Mouse (Mus musculus): ENCODE data around the gene Fam133b. TPM values are rescaled to one million over a fixed set of nuclear protein-coding genes. Genes with fewer than 3 reads are reported as not detected.

Gene Fam133b
- 9.1 and 16.1 TPM in 2 replicates for polyA plus RNA-seq (2012; ENCODE audit: insufficient read depth, insufficient read length, missing spikeins)

DNA sequence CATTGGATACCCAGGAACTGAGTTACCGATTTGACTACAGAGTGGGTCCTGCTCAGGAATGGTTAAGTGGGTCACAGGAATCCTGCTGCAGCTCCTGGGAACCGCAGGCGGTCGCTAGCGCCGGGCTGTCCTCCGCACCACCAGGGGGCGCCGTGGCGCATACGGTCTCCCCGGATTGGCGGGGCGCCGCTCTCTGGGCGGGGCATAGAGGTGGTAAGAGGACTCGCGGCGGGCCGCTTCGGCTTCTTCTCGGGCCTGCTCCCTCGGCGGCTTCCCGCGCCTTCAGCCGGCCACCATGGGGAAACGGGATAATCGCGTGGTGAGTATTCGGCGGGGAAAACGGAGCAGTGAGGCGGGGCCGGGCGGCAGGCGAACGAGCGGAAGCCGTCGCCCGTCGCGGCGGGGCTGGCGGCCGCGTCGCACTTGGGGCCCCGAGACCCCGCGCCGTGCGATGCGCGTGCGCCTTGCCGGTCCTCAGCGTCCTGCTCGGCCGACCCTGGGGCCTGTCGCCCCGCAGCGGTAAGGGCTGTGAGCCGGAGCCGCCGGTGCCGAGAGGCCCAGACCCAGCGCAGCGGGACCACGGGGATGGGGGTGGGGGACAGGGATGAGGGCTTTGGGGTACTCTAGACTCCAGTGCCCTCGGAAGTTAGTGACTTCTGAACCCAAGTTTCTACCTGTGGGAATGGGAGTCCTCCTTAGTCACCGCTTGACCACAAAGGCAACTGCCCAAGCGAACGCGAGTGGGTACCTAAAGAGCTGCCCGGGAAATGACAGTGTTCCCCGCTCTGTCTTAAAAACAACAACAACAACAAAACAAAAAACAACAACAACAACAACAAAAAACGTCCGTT lies at the start of gene Fam133b:
TSS of gene Fam133b (plus strand) at position 205 of the 851 bp plus-strand sequence.
- Histone ChIP-seq H3K4me1 (ENCODE audit: control insufficient read depth, insufficient read depth, insufficient read length, low read length) (peaks cover 4% of the 10 kb centered on the region), H3K27ac (replicated peaks; ENCODE audit: low read depth, low read length) (peak within 1 kb of the TSS; percentile 80), H3K4me3 (ENCODE audit: insufficient read depth, low read depth, low read length) (peak within 1 kb of the TSS; percentile 98)

DNA sequence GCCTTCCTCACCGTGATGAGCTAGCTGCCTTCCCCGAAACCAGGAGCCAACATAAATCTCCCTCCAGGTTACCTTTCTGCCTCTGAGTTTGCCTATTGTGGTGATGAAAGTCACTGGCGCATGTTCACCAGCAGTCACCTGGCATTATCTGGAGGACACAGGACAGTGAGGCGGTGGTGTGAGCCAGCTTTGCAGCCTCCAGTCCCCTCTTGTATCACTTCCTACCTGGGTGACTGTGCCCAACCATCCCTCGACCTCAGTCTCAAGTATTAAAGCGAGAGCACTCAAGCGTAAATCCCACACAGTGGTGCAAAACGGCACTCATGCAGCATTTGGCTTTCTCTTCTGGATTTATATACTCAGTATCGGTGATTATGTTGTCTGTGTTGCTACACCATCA lies 49.7 kb upstream of the Fam133b start:
- Histone ChIP-seq H3K4me1 (ENCODE audit: control insufficient read depth, insufficient read depth, insufficient read length, low read length) (peaks cover 15% of the 10 kb centered on the region; the same call in 1 of the 2 replicates), H3K27ac (replicated peaks; ENCODE audit: low read depth, low read length) (no peak overlapping the region), H3K4me3 (ENCODE audit: insufficient read depth, low read depth, low read length) (no peak overlapping the region)

DNA sequence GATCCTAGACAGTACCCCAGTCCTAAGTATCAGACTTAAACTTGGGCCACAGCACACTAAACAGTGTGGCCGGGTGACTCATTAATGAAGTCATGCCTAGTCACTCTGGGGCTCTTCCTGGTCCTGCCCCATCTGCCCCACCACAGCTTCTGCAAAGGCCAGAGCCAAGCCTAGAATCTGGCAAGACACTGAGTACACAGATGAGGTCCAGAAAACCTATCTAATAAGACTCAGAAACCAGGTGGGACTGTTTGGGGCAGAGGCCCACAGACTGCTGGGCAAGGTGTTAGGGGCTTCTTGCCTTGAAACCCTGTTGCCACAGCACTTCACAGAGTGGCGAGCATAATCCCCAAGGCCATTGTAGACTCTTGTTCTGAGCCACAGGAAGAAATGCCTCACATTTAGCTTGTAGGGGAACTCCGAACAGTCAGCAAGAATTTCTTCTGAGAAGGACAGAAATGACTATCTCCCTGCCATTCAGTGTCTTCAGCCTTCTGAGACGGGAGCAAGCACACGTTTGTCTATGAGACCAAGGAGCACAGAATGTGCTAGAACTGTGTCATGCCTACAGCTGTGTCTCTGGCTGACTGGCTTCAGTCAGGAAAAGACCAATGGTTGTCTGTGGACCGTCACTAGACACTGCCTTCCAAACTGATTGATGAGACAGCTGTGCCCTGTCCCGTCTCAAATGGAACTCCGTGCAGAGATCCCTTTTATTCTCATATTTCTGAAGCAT lies 49.0 kb upstream of the Fam133b start:
- peak overlapping the region; percentile 8; the same call in 1 of the 2 replicates for H3K27ac ChIP-seq (replicated peaks; ENCODE audit: low read depth, low read length)
- peaks cover 15% of the 10 kb centered on the region; the same call in 1 of the 2 replicates for H3K4me1 ChIP-seq (ENCODE audit: control insufficient read depth, insufficient read depth, insufficient read length, low read length)
- H3K4me3 ChIP-seq (ENCODE audit: insufficient read depth, low read depth, low read length): no peak overlapping the region

DNA sequence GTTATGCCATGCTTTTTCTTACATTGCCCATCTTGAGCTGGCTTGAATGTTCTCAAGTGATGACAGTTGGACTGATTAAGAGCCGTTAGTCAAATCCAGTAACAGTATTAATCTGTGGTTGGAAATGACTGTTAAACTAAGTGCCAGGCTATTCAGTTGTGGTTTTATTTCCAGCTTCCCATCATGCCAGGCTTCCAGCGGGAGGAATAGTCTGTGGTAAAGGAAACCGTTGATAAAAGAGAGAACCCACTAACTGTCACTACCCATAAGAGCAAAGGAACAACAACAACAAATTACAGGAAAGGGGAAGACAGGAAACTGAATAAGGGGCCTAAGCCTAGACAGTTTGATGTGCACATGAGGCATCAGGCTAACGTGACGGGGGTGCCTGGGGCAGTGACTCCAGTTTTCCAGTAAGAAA lies 46.1 kb upstream of the Fam133b start:
- Histone ChIP-seq H3K4me3 (ENCODE audit: insufficient read depth, low read depth, low read length) (no peak overlapping the region), H3K4me1 (ENCODE audit: control insufficient read depth, insufficient read depth, insufficient read length, low read length) (peaks cover 18% of the 10 kb centered on the region), H3K27ac (replicated peaks; ENCODE audit: low read depth, low read length) (no peak overlapping the region)

DNA sequence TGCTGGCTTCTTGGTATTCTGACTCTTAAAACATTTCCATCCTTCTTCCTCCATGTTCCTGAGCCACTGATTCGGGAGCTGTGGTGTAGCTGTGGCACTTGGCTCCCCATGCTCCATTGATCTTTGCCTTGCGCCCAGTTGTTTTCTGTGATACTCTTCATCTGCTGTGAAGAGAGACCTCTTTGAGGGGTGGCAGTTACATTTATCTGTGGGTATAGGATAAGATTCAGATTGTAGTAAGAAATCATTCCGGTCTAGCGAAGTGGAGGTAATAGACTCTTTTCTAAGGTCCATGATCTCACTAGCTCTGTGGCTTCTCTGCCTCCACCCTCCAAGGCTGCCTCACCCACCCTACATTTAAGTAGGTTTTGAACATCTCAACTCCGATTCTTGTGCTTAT lies 43.3 kb upstream of the Fam133b start:
- H3K27ac ChIP-seq (replicated peaks; ENCODE audit: low read depth, low read length): no peak overlapping the region
- H3K4me1 ChIP-seq (ENCODE audit: control insufficient read depth, insufficient read depth, insufficient read length, low read length): peaks cover 15% of the 10 kb centered on the region
- H3K4me3 ChIP-seq (ENCODE audit: insufficient read depth, low read depth, low read length): no peak overlapping the region

DNA sequence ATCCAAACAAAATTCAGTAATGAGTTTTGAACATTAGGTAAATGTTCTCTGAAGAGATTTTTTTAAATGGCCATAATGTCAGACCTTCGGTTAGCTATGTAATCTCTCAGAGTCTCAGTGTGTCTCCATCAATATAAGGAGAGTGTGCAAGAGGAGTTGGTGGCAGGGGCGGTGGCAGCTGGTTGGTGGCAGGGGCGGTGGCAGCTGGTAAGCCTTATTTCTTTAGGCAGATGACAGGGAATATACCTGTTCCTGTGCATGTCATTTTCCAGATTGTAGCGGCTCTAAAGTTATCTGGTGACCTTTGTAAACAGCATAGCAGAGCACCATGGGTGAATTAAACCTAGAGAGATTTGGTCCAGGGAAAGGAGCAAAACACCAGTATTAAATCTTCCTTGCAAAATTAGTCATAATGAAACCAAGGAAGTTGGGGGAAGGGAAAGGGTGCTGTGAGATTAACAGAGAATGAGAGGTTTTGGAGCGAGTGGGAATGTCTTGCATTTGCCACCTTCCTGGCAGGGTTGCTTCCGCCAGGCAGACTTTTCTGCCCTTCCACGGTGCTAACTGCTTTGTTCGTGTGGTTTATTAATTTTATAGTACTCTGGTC lies 42.6 kb upstream of the Fam133b start:
- Histone ChIP-seq H3K4me3 (ENCODE audit: insufficient read depth, low read depth, low read length) (no peak overlapping the region), H3K27ac (replicated peaks; ENCODE audit: low read depth, low read length) (peak overlapping the region; percentile 22; the same call in 1 of the 2 replicates), H3K4me1 (ENCODE audit: control insufficient read depth, insufficient read depth, insufficient read length, low read length) (peaks cover 15% of the 10 kb centered on the region)

DNA sequence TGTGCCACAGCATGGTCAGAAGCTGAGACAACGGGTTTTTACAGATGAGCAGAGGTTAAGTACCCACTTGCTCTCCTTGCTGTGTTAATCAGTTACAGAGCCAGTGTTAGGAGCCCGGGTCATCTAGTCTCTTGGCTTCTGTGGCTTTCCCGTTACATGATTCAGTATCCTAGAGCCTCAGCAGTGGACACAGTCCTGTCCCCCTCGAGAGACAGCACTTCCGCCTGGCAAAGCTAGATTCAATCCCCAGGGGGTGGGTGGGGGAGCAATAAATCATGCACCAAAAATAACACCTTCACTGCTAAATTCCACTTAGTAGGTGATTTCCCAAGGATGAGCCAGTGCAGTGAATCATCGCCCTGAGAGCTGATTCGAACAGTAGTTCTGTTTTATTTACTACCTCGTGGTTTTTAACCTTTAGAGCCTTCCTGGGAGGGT lies 42.0 kb upstream of the Fam133b start:
- H3K27ac ChIP-seq (replicated peaks; ENCODE audit: low read depth, low read length): peak overlapping the region; percentile 22; the same call in 1 of the 2 replicates

DNA sequence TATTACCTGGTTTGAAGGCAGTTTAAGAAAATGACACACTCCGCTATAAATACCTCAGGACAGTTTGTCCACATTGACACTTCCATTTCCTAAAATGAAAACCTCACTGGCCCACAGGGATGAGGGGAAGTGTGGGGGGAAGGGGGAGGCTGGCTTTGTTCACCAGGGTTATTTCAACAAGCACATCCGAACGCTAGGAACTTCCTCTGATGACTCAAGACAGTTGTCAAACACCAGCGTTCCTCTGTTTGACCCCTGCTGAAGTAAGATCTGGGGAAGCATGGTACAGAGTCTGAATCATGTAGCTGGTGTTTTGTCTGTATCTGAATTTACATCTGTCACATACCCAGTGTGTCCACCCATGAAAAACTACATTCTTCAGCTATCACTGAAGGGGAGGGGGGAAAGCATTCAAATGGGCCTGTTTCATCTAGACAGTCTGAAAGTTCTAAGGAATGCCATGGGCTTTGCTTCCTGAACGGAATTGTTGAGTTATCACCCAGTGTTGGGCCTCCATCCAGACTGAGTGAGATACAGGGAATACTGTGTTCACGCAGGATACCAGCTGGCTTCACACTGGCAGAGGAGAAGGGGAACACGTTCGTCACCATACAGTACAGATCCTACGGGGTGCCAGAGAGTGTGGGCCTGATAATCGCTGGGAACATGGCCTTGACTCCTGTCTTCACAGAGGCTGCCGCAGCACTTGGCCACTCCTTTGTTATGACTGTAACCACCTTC lies 40.9 kb upstream of the Fam133b start:
- Histone ChIP-seq H3K4me1 (ENCODE audit: control insufficient read depth, insufficient read depth, insufficient read length, low read length) (peaks cover 15% of the 10 kb centered on the region), H3K4me3 (ENCODE audit: insufficient read depth, low read depth, low read length) (no peak overlapping the region), H3K27ac (replicated peaks; ENCODE audit: low read depth, low read length) (peak overlapping the region; percentile 28; the same call in 1 of the 2 replicates)

More for the DNA sequence above, 42.0 kb upstream of the Fam133b start:
- Histone ChIP-seq H3K4me3 (ENCODE audit: insufficient read depth, low read depth, low read length) (no peak overlapping the region), H3K4me1 (ENCODE audit: control insufficient read depth, insufficient read depth, insufficient read length, low read length) (peaks cover 15% of the 10 kb centered on the region)

DNA sequence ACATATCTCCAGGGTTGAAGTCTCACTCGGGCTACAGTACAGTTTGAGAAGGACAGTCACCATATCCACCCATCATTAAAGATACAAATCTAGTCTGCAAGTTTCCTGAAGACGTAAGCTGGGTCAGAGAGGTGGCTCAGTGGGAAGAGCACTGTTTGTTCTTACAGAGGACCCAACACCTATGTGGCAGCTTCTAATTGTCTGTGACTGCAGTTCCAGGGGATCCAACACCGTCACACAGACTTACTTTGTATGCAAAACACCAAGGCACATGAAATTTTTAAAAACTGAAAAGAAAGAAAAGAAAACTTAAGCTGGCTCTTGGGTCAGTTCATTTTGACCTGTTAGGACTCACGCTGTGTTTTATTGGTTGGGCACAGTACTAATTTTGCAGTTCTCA lies 40.3 kb upstream of the Fam133b start:
- Histone ChIP-seq H3K4me1 (ENCODE audit: control insufficient read depth, insufficient read depth, insufficient read length, low read length) (peaks cover 15% of the 10 kb centered on the region), H3K27ac (replicated peaks; ENCODE audit: low read depth, low read length) (peak overlapping the region; percentile 28; the same call in 1 of the 2 replicates)

DNA sequence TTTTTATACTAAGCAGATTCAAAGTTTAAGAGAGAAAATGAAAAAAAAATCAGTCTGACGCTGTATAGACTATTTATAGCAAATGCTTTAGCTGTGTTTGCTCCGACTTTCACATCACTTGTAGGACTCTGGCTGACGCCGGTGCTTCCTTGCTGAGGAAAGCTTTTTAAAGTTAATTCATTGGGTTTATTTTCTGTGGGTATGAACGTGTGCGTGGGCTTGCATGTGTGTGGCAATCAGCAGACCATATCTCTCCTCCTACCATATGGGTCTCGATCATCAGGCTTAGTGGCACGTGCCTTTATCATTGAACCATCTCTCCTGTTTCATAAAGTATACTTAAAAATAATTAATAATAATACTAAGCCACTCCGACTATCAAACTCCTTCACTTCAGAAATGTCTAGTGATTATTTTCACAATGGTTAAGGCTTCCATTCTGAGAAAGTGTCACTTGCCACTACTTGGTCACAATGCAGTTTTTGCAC lies 39.8 kb upstream of the Fam133b start:
- peaks cover 15% of the 10 kb centered on the region for H3K4me1 ChIP-seq (ENCODE audit: control insufficient read depth, insufficient read depth, insufficient read length, low read length)
- H3K4me3 ChIP-seq (ENCODE audit: insufficient read depth, low read depth, low read length): no peak overlapping the region
- no peak overlapping the region for H3K27ac ChIP-seq (replicated peaks; ENCODE audit: low read depth, low read length)

More for the DNA sequence above, 40.3 kb upstream of the Fam133b start:
- H3K4me3 ChIP-seq (ENCODE audit: insufficient read depth, low read depth, low read length): no peak overlapping the region

DNA sequence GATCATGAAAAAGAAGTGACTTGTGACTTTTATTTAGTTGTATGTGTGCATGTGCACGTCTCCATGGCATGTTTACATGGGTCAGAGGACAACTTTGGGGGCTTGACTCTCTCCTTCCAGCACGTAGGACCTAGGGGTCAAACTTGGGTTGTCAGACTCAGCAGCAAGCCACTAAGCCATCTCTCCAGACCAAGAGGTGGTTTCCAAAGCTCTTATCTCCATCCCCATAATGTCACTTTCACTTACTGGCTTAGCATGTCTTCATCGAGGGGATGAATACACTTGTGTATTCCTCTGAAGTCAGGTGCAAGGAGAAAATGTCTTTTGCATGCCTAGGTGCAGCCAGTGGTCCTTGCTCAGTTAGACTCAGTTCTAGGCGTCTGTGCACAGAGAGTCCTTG lies 39.2 kb upstream of the Fam133b start:
- Histone ChIP-seq H3K4me3 (ENCODE audit: insufficient read depth, low read depth, low read length) (no peak overlapping the region), H3K4me1 (ENCODE audit: control insufficient read depth, insufficient read depth, insufficient read length, low read length) (peaks cover 15% of the 10 kb centered on the region), H3K27ac (replicated peaks; ENCODE audit: low read depth, low read length) (no peak overlapping the region)

DNA sequence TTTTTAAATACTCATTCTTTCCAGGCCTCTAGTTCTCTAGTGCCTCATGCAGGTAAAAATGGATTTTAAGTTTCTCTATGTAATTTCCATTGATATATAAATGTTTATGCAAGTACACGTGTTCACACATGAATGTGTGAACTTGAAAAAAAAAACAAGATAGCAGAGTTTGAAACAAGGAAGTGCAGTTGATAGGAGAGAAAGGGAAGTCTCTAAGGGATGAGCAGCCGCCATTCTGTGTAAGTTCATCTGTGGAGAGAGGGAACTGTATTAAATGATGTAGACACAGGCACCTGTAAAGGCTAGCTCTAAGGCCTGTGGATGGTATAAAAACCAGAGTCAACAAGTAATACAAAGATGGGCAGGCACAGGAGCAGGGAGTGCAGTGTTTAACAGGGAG lies 38.1 kb upstream of the Fam133b start:
- Histone ChIP-seq H3K4me1 (ENCODE audit: control insufficient read depth, insufficient read depth, insufficient read length, low read length) (peaks cover 15% of the 10 kb centered on the region), H3K4me3 (ENCODE audit: insufficient read depth, low read depth, low read length) (no peak overlapping the region), H3K27ac (replicated peaks; ENCODE audit: low read depth, low read length) (no peak overlapping the region)

DNA sequence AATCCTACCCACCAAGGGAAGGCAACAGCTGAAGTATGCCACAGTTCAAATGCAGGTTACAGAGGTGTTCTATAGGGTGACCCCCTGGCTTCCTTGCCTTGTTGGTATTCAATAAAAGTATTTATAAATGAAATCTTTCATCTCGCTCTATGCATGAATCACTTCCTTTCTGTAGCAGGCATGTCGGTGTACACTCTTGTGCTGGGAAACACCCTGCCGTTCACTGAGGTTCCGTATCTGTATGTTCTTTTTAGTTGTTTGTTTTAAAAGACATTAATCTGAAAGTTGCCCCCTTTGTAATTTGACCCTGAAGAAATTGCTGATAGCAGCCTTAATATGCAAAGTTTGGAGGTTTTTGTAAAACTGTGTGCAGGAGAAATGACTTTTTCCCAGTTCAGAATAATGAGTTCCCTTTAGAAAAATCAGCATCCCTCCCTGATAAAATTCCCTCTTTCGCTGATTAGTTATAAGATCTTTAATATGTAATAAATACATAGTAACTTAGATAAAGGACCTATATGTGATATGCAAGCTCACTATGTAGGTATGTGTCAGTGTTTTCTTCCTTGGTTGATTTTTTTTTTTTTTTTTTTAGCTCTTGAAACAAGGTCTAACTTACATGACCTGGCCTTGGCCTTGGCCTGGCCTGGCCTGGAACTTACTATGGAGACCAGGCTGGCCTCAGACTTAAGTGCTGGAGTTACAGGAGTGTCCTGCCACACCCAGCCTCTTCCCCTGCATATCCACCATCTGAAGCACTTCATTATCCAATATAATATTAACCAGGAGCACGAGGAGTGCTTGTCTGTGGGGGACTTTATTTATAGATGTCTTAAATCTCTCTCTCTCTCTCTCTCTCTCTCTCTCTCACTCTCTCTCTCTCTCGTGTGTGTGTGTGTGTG lies 34.9 kb upstream of the Fam133b start:
- Histone ChIP-seq H3K4me3 (ENCODE audit: insufficient read depth, low read depth, low read length) (no peak overlapping the region), H3K27ac (replicated peaks; ENCODE audit: low read depth, low read length) (no peak overlapping the region), H3K4me1 (ENCODE audit: control insufficient read depth, insufficient read depth, insufficient read length, low read length) (no peaks in the 10 kb centered on the region)

Data from brown adipose tissue, adult 24 weeks (tissue).